ENCODE assay signal across 11 mouse cellular contexts in the genomic region with DNA sequence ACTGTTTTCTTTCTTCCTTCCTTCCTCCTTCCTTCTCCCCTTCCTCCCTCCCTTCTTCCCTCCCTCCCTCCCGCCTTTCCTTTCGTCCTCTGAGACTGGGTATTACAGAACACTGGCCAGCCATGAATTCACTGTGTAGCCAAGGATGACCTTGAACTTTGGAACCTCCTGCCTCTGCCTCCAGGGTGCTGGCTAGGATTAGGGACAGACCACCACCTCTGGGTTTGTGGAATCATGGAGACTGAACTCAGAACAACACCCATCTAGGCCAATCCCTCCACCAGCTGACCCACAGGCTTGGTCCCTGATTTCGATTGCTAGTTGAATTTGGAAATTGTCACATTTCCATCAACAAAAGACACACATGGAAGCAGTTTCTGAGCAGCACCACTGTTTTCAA. TPM values are rescaled to one million over a fixed set of nuclear protein-coding genes. Genes with fewer than 3 reads are reported as not detected.
A peak's percentile ranks its signal among the peaks of the same experiment; 100 is the strongest.
DNase-seq lines count a peak whose midpoint lies in the region; ATAC-seq and TF ChIP-seq lines count a peak whose summit lies in the region.
"Had no signal": no experiment of that assay in that cellular context is flagged by ENCODE, and none has a peak within 500 bp of the region (broad histone marks: within the 10 kb centered on the region; RNA-seq: fewer than 3 reads in every experiment).

No protein-coding gene starts in this region.

- no peak overlapping the region for H3K4me3 ChIP-seq in kidney, embryonic 16.5 days (ENCODE audit: low read length)
- no peak overlapping the region for H3K4me3 ChIP-seq in kidney, adult 2 months (ENCODE audit: insufficient read depth, low read depth, low read length)
- H3K4me3 ChIP-seq in embryonic facial prominence, embryonic 15.5 days (replicated peaks) = no peak overlapping the region
- H3K4me3 ChIP-seq in neural tube, embryonic 15.5 days (replicated peaks) = no peak overlapping the region

- TF ChIP-seq POLR2A in kidney, adult 2 months (IDR thresholded peaks at IDR 0.05; ENCODE audit: low read depth, low read length) = no peak

- 0 out of 2 replicates have a peak, but pooled peaks cover 6% of the 10 kb centered on the region for H3K4me1 ChIP-seq in kidney, embryonic 16.5 days (ENCODE audit: insufficient read depth, low read length)
- H3K4me1 ChIP-seq in kidney, adult 2 months (ENCODE audit: control insufficient read depth, insufficient read depth, low read length) = peaks cover 5% of the 10 kb centered on the region; the same call in 1 of the 2 replicates
- peaks cover 25% of the 10 kb centered on the region for H3K4me1 ChIP-seq in embryonic facial prominence, embryonic 15.5 days
- H3K4me1 ChIP-seq in neural tube, embryonic 15.5 days = peaks cover 14% of the 10 kb centered on the region; the same call in 1 of the 2 replicates

- H3K9me3 ChIP-seq in kidney, embryonic 16.5 days (ENCODE audit: low read length) = no peaks in the 10 kb centered on the region
- H3K9me3 ChIP-seq in embryonic facial prominence, embryonic 15.5 days (replicated peaks) = no peaks in the 10 kb centered on the region
- no peaks in the 10 kb centered on the region for H3K9me3 ChIP-seq in neural tube, embryonic 15.5 days (replicated peaks)

- no peak for DNase-seq in kidney, adult 2 months
- DNase-seq in R1 (ENCODE audit: low read depth, low spot score) = peak; percentile 96
- no peak for DNase-seq in retina, embryonic 14.5 days (ENCODE audit: low spot score)
- DNase-seq in testis, postnatal 14 days (ENCODE audit: low spot score) = no peak
- DNase-seq: cerebellum, adult 8-10 months; heart, adult 18-20 months; right cerebral cortex, adult 18-20 months; thymus, postnatal 14 days had no signal

- TF ChIP-seq CTCF in kidney, adult 2 months (conservative IDR thresholded peaks at IDR 0.05; ENCODE audit: insufficient read depth, insufficient read length, low read depth, low read length) = no peak

- ATAC-seq in kidney, embryonic 16.5 days (ENCODE audit: low FRiP score, low TSS enrichment) = no peak
- ATAC-seq in embryonic facial prominence, embryonic 15.5 days (ENCODE audit: insufficient number of reproducible peaks, low FRiP score, low TSS enrichment, low read depth) = no peak
- ATAC-seq in neural tube, embryonic 15.5 days (ENCODE audit: low FRiP score) = no peak

- H3K9ac ChIP-seq in kidney, embryonic 16.5 days (replicated peaks; ENCODE audit: low read length) = no peak overlapping the region
- H3K9ac ChIP-seq in embryonic facial prominence, embryonic 15.5 days = no peak overlapping the region
- no peak overlapping the region for H3K9ac ChIP-seq in neural tube, embryonic 15.5 days (replicated peaks)

- H3K27ac ChIP-seq in kidney, embryonic 16.5 days (ENCODE audit: low read length) = peak overlapping the region; percentile 61; the same call in 1 of the 2 replicates
- H3K27ac ChIP-seq in kidney, adult 2 months (ENCODE audit: insufficient read depth, low read depth, low read length) = no peak overlapping the region
- 0 out of 2 replicates have a peak overlapping the region, but pooled peaks have one; percentile 41 for H3K27ac ChIP-seq in embryonic facial prominence, embryonic 15.5 days (replicated peaks)
- 0 out of 2 replicates have a peak overlapping the region, but pooled peaks have one; percentile 30 for H3K27ac ChIP-seq in neural tube, embryonic 15.5 days (replicated peaks)

- WGBS in kidney, embryonic 16.5 days = 57% methylated on average over 3 of the region's 3 CpGs
- WGBS in kidney, adult 2 months = 51% methylated on average over 3 of the region's 3 CpGs
- 42% methylated on average over 3 of the region's 3 CpGs for WGBS in embryonic facial prominence, embryonic 15.5 days
- WGBS in neural tube, embryonic 15.5 days = 58% methylated on average over 3 of the region's 3 CpGs

- H3K4me2 ChIP-seq in kidney, embryonic 16.5 days (replicated peaks; ENCODE audit: low read depth, low read length) = no peak overlapping the region
- H3K4me2 ChIP-seq in embryonic facial prominence, embryonic 15.5 days (replicated peaks) = no peak overlapping the region
- H3K4me2 ChIP-seq in neural tube, embryonic 15.5 days = no peak overlapping the region

- H3K27me3 ChIP-seq in kidney, embryonic 16.5 days (ENCODE audit: insufficient read depth, low read length) = no peaks in the 10 kb centered on the region
- H3K27me3 ChIP-seq in kidney, adult 2 months (replicated peaks; ENCODE audit: control insufficient read depth, insufficient read depth, low read length) = no peaks in the 10 kb centered on the region
- H3K27me3 ChIP-seq in embryonic facial prominence, embryonic 15.5 days = no peaks in the 10 kb centered on the region
- H3K27me3 ChIP-seq in neural tube, embryonic 15.5 days (replicated peaks) = no peaks in the 10 kb centered on the region

- H3K36me3 ChIP-seq in kidney, embryonic 16.5 days (ENCODE audit: insufficient read depth, low read length) = no peaks in the 10 kb centered on the region
- H3K36me3 ChIP-seq in kidney, adult 2 months (ENCODE audit: control insufficient read depth, insufficient read depth, low read length) = no peaks in the 10 kb centered on the region
- H3K36me3 ChIP-seq in embryonic facial prominence, embryonic 15.5 days = no peaks in the 10 kb centered on the region
- no peaks in the 10 kb centered on the region for H3K36me3 ChIP-seq in neural tube, embryonic 15.5 days

RNA-seq across cellular contexts. Expression of gene Sik1, which starts 49.1 kb away (rescaled TPM):
- polyA plus RNA-seq in kidney, embryonic 16.5 days (2015; fragmentation: Nextera tagmentation; extraction: Ambion mirVana) = 16.5 and 17.8 TPM in 2 replicates
- polyA plus RNA-seq in kidney, adult 2 months (2012; rRNA removed) = 35.5 and 57.6 TPM in 2 replicates
- polyA plus RNA-seq in embryonic facial prominence, embryonic 15.5 days (2015; fragmentation: Nextera tagmentation; extraction: Ambion mirVana) = 33.6 and 35.5 TPM in 2 replicates
- polyA plus RNA-seq in neural tube, embryonic 15.5 days (2015; fragmentation: Nextera tagmentation; extraction: Ambion mirVana) = 18.4 and 20.7 TPM in 2 replicates
